Mouse (Mus musculus) midbrain, embryonic 10.5 days (tissue): ENCODE measurements around the gene 6030498E09Rik. TPM values are rescaled to one million over a fixed set of nuclear protein-coding genes. Genes with fewer than 3 reads are reported as not detected.
A peak's percentile ranks its signal among the peaks of the same experiment; 100 is the strongest.

ENCODE experiments used
- DNase-seq: peaks from one replicate; pipeline ENCODE4 v3.0.0-alpha.2; 2017; ENCODE audit warnings: low spot score
- H3K27ac ChIP-seq: fragments of 300-500 bp; sonication (generic); replicated peaks from 2 replicates; pipeline ENCODE4 v1.5.1; 2016; ENCODE audit warnings: mild to moderate bottlenecking
- H3K27me3 ChIP-seq: fragments of 300-500 bp; sonication (generic); 2 replicates; pipeline ENCODE4 v1.6.1; 2016; ENCODE audit warnings: low read depth, mild to moderate bottlenecking; ENCODE audit not compliant: poor library complexity, severe bottlenecking
- H3K36me3 ChIP-seq: fragments of 300-500 bp; sonication (generic); 2 replicates; pipeline ENCODE4 v1.6.1; 2016; ENCODE audit warnings: mild to moderate bottlenecking, moderate library complexity
- H3K4me1 ChIP-seq: fragments of 300-500 bp; sonication (generic); 2 replicates; pipeline ENCODE4 v1.6.1; 2016
- H3K4me3 ChIP-seq: fragments of 300-500 bp; sonication (generic); 2 replicates; pipeline ENCODE4 v1.5.1; 2016; ENCODE audit warnings: mild to moderate bottlenecking, moderate library complexity
- H3K9me3 ChIP-seq: fragments of 300-500 bp; sonication (generic); replicated peaks from 2 replicates; pipeline ENCODE4 v1.6.1; 2016; ENCODE audit warnings: mild to moderate bottlenecking
- WGBS: fragments of 180-500 bp; shearing (Covaris S2); methylation state at CpG from one replicate; pipeline ENCODE4 v1.1.7; 2016; 5-methylcytosine and 5-hydroxymethylcytosine counted together
- polyA plus RNA-seq: library from polyadenylated mRNA; unstranded; fragments of >200 nt; fragmentation: Nextera tagmentation; extraction: Ambion mirVana; gene quantifications from 2 replicates; pipeline ENCODE4 v1.2.1, GENCODE M21; 2016

The 6030498E09Rik gene
- polyA plus RNA-seq: not detected in 2 replicates

DNA sequence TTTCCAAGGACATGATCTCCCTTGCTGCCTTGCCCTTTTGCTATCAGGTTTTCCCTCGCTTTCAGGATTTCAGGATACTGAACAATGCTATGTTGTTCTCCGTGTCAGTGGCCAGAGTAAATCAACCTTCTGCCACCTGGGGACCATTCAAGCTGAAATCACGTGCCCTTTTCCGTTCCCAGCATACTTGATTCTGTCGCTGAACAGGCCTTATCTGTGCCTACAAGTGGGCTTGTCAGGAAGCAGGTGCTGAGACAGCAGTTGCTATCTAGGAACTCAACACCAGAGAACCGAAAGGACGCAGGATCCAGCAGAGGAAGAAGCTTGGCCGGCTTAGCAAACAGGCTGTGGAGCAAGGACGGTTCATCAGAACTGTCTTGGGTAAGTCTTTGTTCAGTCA, at the start of gene 6030498E09Rik:
Gene 6030498E09Rik (plus strand): TSS at position 194 of the 400 bp plus-strand sequence.
- no peak for DNase-seq
- 77% methylated on average over 9 of the region's 9 CpGs for WGBS
- H3K36me3 ChIP-seq: no peaks in the 10 kb centered on the region

DNA sequence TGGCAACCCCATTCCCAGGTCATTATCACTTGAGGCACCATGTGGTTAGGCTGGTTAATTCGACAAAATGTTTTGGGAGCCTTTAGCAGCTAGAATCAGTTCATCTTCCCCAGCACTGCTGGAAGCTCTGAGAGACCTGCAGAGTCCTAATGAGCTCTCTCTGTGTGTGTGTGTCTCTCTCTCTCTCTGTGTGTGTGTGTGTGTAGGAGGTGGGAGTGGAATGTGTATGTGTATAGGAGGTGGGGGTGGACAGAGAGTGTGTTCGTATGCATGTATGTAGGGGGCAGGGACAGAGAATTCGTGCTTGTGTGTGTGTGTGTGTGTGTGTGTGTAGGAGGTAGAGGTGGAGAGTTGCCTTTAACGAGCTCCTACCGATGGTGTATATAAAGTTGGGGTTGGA, 42.4 kb upstream of the 6030498E09Rik start:
- 43% methylated on average over 5 of the region's 5 CpGs for WGBS
- DNase-seq: no peak
- Histone ChIP-seq H3K4me3 (no peak overlapping the region), H3K36me3 (no peaks in the 10 kb centered on the region), H3K27me3 (0 out of 2 replicates have a peak, but pooled peaks cover 5% of the 10 kb centered on the region), H3K9me3 (no peaks in the 10 kb centered on the region), H3K4me1 (peaks cover 25% of the 10 kb centered on the region), H3K27ac (0 out of 2 replicates have a peak overlapping the region, but pooled peaks have one; percentile 17)

More for the DNA sequence above, at the start of gene 6030498E09Rik:
- Histone ChIP-seq H3K27me3 (no peaks in the 10 kb centered on the region), H3K4me1 (no peaks in the 10 kb centered on the region), H3K27ac (no peak within 1 kb of the TSS), H3K4me3 (no peak within 1 kb of the TSS), H3K9me3 (no peaks in the 10 kb centered on the region; the same call in 1 of the 2 replicates)

DNA sequence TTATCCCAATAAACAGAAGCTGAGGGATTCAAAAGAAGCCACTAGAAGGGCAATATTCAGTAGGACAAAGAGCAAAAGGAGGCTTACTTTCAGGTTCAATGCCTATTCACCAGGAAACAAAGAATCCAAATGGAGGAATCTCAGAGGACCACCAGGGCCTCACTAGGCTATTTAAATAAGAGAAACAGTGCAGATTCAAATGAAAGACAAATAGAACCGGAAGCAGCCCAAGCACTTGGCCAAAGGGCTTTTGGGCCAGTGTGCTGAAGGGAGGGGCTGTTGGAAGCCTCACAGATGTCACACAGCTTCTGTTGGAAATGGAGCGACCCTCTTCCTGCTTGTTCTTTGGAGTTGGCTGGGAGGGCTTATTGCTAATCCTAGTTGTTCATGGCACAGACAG, 41.8 kb upstream of the 6030498E09Rik start:
- peak; percentile 16 for DNase-seq
- WGBS: 25% methylated on average over 2 of the region's 2 CpGs
- Histone ChIP-seq H3K27ac (0 out of 2 replicates have a peak overlapping the region, but pooled peaks have one; percentile 17), H3K4me3 (no peak overlapping the region), H3K4me1 (peaks cover 25% of the 10 kb centered on the region), H3K27me3 (0 out of 2 replicates have a peak, but pooled peaks cover 5% of the 10 kb centered on the region), H3K9me3 (no peaks in the 10 kb centered on the region), H3K36me3 (no peaks in the 10 kb centered on the region)

DNA sequence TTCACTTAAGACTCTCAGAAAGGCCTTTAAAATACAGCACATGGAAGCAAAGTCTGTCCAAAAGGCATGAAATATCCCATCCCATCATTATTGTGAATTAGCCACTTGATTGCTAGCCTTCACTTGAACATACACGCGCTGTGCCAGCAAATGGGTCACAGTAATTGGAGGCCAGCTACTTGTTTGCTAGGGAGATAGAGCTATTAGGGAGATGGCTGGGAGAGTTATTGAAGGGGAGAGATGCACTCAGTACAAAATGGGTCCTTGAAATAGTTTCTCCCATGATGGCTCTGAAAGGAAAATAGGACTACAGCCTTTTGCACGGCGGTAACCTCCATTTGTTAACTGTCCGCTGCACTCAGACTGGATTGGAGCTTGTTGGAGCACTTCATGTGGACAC, 38.8 kb upstream of the 6030498E09Rik start:
- Histone ChIP-seq H3K9me3 (no peaks in the 10 kb centered on the region), H3K27ac (no peak overlapping the region), H3K27me3 (0 out of 2 replicates have a peak, but pooled peaks cover 5% of the 10 kb centered on the region), H3K4me3 (no peak overlapping the region), H3K36me3 (no peaks in the 10 kb centered on the region), H3K4me1 (peaks cover 23% of the 10 kb centered on the region)
- DNase-seq: no peak
- 97% methylated on average over 5 of the region's 5 CpGs for whole genome bisulfite sequencing

DNA sequence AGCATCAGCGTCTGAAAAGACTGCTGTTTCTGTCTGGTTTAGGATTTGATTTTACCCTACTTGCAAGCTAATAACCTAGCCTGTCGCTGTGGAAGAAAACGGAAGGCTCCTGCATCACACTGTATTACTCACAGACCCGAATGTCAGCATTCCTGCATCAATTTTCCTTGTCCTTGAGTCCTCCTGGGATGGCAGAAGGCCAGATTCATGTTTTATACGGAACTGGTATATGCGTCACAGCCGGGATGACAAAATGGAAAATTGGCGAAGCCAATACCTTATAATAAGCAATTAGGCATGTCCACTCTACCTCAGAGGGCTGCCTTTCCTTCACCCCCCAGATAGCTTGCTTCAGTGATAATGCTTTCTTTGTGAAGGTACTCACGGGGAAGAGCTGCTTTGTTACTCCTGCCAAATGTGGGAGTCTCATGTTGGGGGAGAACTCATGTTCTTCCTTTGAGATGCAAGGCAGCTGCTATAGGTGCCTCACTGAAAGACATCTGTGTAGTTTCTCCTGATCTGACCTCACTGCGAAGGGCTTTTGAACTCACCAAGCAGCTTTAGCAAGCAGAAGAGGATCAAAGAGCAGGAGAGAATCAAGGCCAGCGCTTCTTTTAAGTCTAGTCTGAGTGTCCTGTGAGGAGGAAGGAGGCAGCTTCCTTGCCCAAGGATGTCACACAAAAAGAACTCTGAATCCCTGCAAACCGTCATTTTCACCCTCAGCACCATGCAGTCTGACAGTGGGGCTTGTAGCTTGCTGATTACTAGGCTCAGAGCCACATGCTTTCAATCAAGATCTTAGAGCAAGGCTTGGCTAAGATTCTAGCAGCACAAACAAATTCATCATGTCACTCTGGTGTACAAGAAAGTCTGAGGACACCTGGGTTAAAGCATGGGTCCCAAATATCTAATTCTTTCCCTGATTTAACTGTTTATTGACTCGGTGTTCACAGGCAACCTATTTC, 37.3 kb upstream of the 6030498E09Rik start:
- DNase-seq: no peak
- peaks cover 13% of the 10 kb centered on the region for H3K4me1 ChIP-seq
- H3K27me3 ChIP-seq: 0 out of 2 replicates have a peak, but pooled peaks cover 5% of the 10 kb centered on the region
- no peak overlapping the region for H3K4me3 ChIP-seq
- H3K9me3 ChIP-seq: no peaks in the 10 kb centered on the region
- no peak overlapping the region for H3K27ac ChIP-seq
- no peaks in the 10 kb centered on the region for H3K36me3 ChIP-seq
- 73% methylated on average over 13 of the region's 13 CpGs for WGBS

DNA sequence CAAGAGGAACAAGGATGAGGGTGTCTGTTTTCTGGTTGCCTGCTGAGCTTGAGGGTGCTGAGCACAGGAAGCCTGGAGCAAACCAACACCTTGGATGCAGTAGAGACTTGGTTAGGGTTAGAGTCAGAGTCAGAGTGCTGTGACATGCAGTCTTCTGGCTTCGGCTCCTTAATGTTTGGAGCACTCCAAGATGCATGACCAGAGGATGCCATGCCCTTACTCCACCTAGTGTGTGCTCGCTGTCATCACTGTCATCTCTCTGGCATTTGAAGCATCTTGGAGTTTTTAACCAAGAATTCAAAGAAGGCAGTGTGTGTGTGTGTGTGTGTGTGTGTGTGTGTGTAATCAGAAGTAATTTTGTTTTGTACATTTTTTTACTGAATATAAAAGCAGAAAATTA, 1.0 kb upstream of the 6030498E09Rik start:
- H3K36me3 ChIP-seq: no peaks in the 10 kb centered on the region
- 88% methylated on average over 2 of the region's 2 CpGs for WGBS
- no peaks in the 10 kb centered on the region; the same call in 1 of the 2 replicates for H3K9me3 ChIP-seq
- H3K4me1 ChIP-seq: no peaks in the 10 kb centered on the region
- no peak for DNase-seq
- no peak overlapping the region for H3K4me3 ChIP-seq
- no peaks in the 10 kb centered on the region for H3K27me3 ChIP-seq
- no peak overlapping the region for H3K27ac ChIP-seq

DNA sequence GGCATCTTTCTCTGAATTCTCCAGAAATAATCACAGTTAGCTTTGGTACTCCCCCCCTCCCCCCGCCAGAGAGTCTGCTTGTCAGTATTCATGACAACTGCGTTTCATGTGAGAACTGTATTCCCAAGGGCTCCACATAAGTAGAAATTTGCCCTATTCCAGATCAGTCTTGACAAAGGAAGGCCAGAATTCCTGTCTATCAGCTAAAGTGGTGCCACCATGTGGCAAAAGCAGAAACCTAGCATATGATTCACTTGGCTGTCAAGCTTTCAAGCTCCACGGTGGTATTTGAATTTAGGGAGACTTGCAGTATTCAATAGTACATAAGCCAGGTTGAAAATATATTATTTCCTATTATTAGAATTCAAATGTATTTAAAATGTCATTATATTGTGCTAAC, 585 bp upstream of the 6030498E09Rik start:
- H3K4me3 ChIP-seq: no peak overlapping the region
- no peaks in the 10 kb centered on the region; the same call in 1 of the 2 replicates for H3K9me3 ChIP-seq
- no peak overlapping the region for H3K27ac ChIP-seq
- no peak for DNase-seq
- H3K36me3 ChIP-seq: no peaks in the 10 kb centered on the region
- H3K27me3 ChIP-seq: no peaks in the 10 kb centered on the region
- WGBS: 57% methylated on average over 3 of the region's 3 CpGs
- no peaks in the 10 kb centered on the region for H3K4me1 ChIP-seq

DNA sequence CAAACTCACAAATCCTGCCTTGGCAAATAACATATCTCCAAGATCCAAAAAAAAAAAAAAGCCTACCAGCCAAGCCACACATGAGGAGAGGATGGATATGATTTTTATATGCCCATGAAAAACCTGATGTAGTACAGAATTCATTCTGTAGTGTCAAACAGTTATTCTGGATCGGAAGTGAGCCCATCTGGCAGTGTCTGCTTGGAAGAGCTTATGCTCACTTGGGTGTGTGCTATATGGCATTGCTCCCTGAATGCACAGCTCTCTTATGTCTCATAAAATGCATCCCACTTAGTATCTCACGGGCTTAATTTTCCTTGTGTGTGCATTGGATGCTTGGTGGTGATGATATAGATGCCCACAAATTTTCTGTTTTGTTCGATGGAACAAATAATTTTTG, 21.9 kb downstream of the 6030498E09Rik start:
- no peak for DNase-seq
- no peaks in the 10 kb centered on the region for H3K27me3 ChIP-seq
- H3K36me3 ChIP-seq: no peaks in the 10 kb centered on the region
- no peak overlapping the region for H3K4me3 ChIP-seq
- H3K4me1 ChIP-seq: no peaks in the 10 kb centered on the region
- no peaks in the 10 kb centered on the region for H3K9me3 ChIP-seq
- no peak overlapping the region for H3K27ac ChIP-seq
- WGBS: 73% methylated on average over 3 of the region's 3 CpGs

DNA sequence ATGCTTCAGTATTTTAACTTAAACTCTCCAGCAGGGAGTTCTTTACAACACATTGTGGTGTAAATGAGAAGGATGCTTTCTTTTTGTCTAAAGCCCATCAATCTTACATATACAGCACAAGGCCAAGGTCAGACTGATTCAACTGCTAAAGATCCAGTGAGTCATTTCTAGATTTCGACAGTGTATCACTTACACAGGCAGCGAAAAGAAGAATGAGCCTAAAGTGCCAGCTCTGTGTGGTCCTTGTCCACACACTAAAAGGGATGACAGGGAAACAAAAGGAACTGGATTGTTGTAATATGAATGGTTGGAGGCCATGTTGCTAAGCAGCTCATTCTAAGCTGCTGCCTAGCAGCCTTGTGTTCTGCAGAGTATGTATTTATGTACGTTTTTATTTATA, 41.5 kb downstream of the 6030498E09Rik start:
- no peaks in the 10 kb centered on the region for H3K9me3 ChIP-seq
- no peak overlapping the region for H3K4me3 ChIP-seq
- no peaks in the 10 kb centered on the region for H3K36me3 ChIP-seq
- H3K4me1 ChIP-seq: no peaks in the 10 kb centered on the region
- DNase-seq: no peak
- no peak overlapping the region for H3K27ac ChIP-seq
- H3K27me3 ChIP-seq: no peaks in the 10 kb centered on the region; the same call in 1 of the 2 replicates
- 65% methylated on average over 3 of the region's 3 CpGs for WGBS

DNA sequence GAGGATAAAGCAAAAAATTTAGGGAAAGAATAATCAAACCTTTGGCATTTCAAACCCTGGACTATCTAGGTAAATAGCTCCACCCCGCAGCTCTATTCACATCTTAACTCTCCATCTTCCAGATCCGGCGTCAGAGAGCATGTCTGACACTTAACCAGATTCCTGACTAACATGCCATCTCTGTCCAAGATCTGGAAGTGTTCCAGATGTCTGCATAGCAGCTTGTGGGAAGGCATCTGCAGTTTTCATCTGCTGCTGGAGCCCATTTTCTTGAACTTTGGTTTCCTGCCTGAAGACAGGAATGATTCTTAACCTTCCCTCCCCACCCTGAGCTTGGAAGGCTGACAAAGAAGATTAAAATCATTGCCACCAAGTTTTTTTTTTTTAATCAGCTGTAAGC, 44.4 kb downstream of the 6030498E09Rik start:
- H3K4me3 ChIP-seq: no peak overlapping the region
- 82% methylated on average over 3 of the region's 3 CpGs for WGBS
- H3K27ac ChIP-seq: no peak overlapping the region
- no peaks in the 10 kb centered on the region for H3K9me3 ChIP-seq
- DNase-seq: no peak
- no peaks in the 10 kb centered on the region for H3K4me1 ChIP-seq
- no peaks in the 10 kb centered on the region for H3K27me3 ChIP-seq
- H3K36me3 ChIP-seq: no peaks in the 10 kb centered on the region

DNA sequence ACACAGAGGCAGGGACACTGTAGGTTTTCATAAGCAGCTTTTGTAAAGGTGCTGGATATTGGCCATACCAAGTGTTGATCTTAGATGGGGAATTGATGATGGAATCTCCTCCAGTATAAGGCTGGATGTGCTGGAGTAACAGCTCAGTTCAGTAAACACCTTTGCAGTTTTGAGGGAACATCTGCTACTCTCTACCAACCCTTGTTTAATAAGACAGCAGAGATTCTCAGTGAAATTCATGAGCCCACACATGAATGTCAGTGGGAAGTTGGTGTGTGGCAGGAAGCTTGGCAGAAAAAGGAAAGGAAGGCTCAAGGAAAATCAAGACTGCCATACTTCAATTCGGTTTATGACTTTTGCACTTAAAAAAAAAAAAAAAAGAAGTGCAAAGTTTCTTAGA, 186.1 kb downstream of the 6030498E09Rik start:
- no peak overlapping the region for H3K4me3 ChIP-seq
- H3K36me3 ChIP-seq: no peaks in the 10 kb centered on the region
- no peaks in the 10 kb centered on the region for H3K27me3 ChIP-seq
- H3K9me3 ChIP-seq: peaks cover 4% of the 10 kb centered on the region; the same call in 1 of the 2 replicates
- H3K4me1 ChIP-seq: no peaks in the 10 kb centered on the region
- H3K27ac ChIP-seq: no peak overlapping the region
- 61% methylated on average over 1 of the region's 1 CpGs for WGBS
- DNase-seq: no peak

DNA sequence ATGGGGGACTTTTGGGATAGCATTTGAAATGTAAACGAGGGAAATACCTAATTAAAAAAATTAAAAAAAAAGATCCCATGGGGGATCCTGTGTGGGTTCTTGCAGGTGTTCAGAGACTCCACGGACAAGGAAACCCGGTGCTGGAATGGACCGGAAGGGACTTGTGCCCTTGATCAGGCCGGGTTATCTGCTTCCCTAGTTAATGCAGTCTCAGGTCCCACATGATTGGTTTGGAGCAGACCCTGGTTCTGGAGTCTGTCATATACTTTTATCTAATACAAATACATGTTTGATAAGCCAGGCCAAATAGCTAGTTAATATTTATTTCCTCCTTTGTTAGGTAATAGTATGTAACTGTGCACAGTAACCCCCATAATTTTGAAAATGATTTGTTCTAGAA, 223.8 kb downstream of the 6030498E09Rik start:
- no peak for DNase-seq
- H3K36me3 ChIP-seq: no peaks in the 10 kb centered on the region
- H3K9me3 ChIP-seq: no peaks in the 10 kb centered on the region
- no peak overlapping the region for H3K4me3 ChIP-seq
- 92% methylated on average over 5 of the region's 5 CpGs for WGBS
- no peak overlapping the region for H3K27ac ChIP-seq
- no peaks in the 10 kb centered on the region for H3K27me3 ChIP-seq
- no peaks in the 10 kb centered on the region for H3K4me1 ChIP-seq
